15 mouse cellular contexts compared by ENCODE assay signal in the genomic region with DNA sequence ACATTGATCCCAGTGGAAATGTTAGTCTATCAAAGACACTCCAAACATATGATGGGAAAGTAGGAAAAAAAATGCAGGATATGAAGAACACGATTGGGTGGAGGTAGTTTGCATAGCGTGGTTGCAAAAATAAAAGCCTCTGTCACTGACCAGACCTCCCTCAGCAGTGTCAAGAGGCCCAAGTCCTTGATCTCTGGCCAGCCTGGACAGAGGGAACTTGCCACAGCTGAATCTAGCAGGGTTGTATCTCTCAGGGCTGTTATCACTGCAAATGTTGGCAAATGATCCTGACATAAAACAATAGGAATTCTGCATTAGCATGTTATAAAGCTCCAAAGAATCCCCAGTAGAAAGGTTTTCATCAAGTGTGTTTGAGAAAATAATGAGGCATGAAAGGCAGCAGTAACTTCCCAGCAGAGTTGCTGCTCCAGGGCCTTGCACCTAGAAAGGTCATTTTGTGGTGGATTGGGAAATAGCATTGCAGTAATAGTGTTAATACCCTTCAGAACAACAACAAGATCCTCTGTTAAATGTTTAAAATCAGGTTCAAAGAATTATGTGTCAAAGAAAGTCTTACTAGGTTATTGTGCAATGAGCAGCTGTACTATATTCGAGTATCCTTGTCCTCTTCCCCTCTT. TPM values are rescaled to one million over a fixed set of nuclear protein-coding genes. Genes with fewer than 3 reads are reported as not detected.
DNase-seq lines count a peak whose midpoint lies in the region; ATAC-seq and TF ChIP-seq lines count a peak whose summit lies in the region.
"Had no signal": no experiment of that assay in that cellular context is flagged by ENCODE, and none has a peak within 500 bp of the region (broad histone marks: within the 10 kb centered on the region; RNA-seq: fewer than 3 reads in every experiment).

No protein-coding gene starts in this region.

- DNase-seq in gastrocnemius, adult 2 months: peak; percentile 43
- no peak for DNase-seq in gastrocnemius, postnatal 25 days
- DNase-seq in lung, adult 18-20 months: peak; percentile 10 to 31
- no peak for DNase-seq in lung, adult 2 months
- DNase-seq in adrenal gland, postnatal 10 days: peak; percentile 47
- peak; percentile 14 for DNase-seq in heart, postnatal 4 days
- DNase-seq in cerebellum, postnatal 14 days: no peak
- DNase-seq: cerebellum, postnatal 25 days; gastrocnemius, postnatal 10 days; kidney, postnatal 36 days; midbrain, embryonic 14.5 days had no signal

- no peak for TF ChIP-seq CTCF in gastrocnemius, adult 2 months (IDR thresholded peaks at IDR 0.05)
- TF ChIP-seq CTCF in lung, adult 2 months (IDR thresholded peaks at IDR 0.05; ENCODE audit: insufficient read depth, low read length): no peak

- ATAC-seq in megakaryocyte, adult 5-6 weeks (ENCODE audit: poor library complexity, severe bottlenecking): no peak

- H3K4me1 ChIP-seq in lung, adult 2 months (ENCODE audit: control insufficient read depth, insufficient read depth, low read length): peaks cover 4% of the 10 kb centered on the region
- H3K4me1 ChIP-seq: liver, embryonic 15.5 days had no signal

- no peak for TF ChIP-seq POLR2A in lung, adult 2 months (IDR thresholded peaks at IDR 0.05; ENCODE audit: borderline replicate concordance, extremely low read depth, low read depth, low read length)

- no peak overlapping the region for H3K27ac ChIP-seq in gastrocnemius, adult 2 months
- H3K27ac ChIP-seq: left cerebral cortex, adult 2 months; liver, embryonic 15.5 days had no signal

- WGBS in lung, adult 2 months: 32% methylated on average over 3 of the region's 3 CpGs

- intact Hi-C loops in gastrocnemius, adult 2 months (cut with DNase I): no loop called here

- no peak overlapping the region for H3K4me3 ChIP-seq in gastrocnemius, adult 2 months
- no peak overlapping the region for H3K4me3 ChIP-seq in lung, adult 2 months (replicated peaks; ENCODE audit: extremely low read depth, low read depth, low read length)
- H3K4me3 ChIP-seq: erythroblast, embryonic 14.5 days; left cerebral cortex, adult 2 months; liver, embryonic 15.5 days had no signal

RNA-seq across cellular contexts. Expression of gene Efemp1, which starts 56.0 kb away (rescaled TPM):
- total RNA-seq in gastrocnemius, adult 2 months (2021): 10 to 100 TPM in 1 of 2 experiments, 1 to 10 TPM in 1; 8.0 to 12.4 TPM
- total RNA-seq in gastrocnemius, postnatal 25 days (2021): 10 to 100 TPM in 1 of 2 experiments, 1 to 10 TPM in 1; 8.1 to 14.1 TPM
- polyA plus RNA-seq in lung, adult 2 months (2012; rRNA removed): 112 and 121 TPM in 2 replicates
- total RNA-seq in adrenal gland, postnatal 10 days (2021): 10 to 100 TPM; 19.7 to 25.0 TPM
- 10 to 100 TPM; 12.6 to 14.3 TPM for total RNA-seq in heart, postnatal 4 days (2021)
- 0.21 TPM in 1 of 2 replicates, not detected in the other for total RNA-seq in megakaryocyte, adult 5-6 weeks (2015)
- 0.12 TPM in 1 of 2 replicates, not detected in the other for total RNA-seq in megakaryocyte, adult 5-6 weeks (2017)
- polyA plus RNA-seq: erythroblast, embryonic 14.5 days had no signal

Comparison
In these comparisons a context has a peak if more than half of its experiments do, and no peak if none do; other contexts are left out.
1. DNase-seq: peak in gastrocnemius, adult 2 months (single experiment), lung, adult 18-20 months (2 of 2), adrenal gland, postnatal 10 days (single experiment) and heart, postnatal 4 days (single experiment); none in gastrocnemius, postnatal 25 days (single experiment), lung, adult 2 months (single experiment) and cerebellum, postnatal 14 days (0 of 2).
2. RNA of gene Efemp1, which starts 56.0 kb away (total RNA-seq): 19.7 to 25.0 TPM in adrenal gland, postnatal 10 days, 12.6 to 14.3 TPM in heart, postnatal 4 days, 8.1 to 14.1 TPM in gastrocnemius, postnatal 25 days and 8.0 to 12.4 TPM in gastrocnemius, adult 2 months; 0.12 to 0.21 TPM in megakaryocyte, adult 5-6 weeks; every median in the first group is over 4 times any median in the second.